Mouse (Mus musculus) midbrain, embryonic 16.5 days (tissue): ENCODE results near the gene Icam1. TPM values are rescaled to one million over a fixed set of nuclear protein-coding genes. Genes with fewer than 3 reads are reported as not detected.

Experiments used
- ATAC-seq: fragments of 200-750 bp; cut with Nextera tagmentation; 2 replicates; pipeline ENCODE4 v1.8.0; 2017; ENCODE audit warnings: moderate TSS enrichment
- H3K27ac ChIP-seq: fragments of 300-500 bp; sonication (generic); 2 replicates; pipeline ENCODE4 v1.5.1; 2014; ENCODE audit warnings: mild to moderate bottlenecking, low read length, mixed read lengths
- H3K27me3 ChIP-seq: fragments of 300-500 bp; sonication (generic); 2 replicates; pipeline ENCODE4 v1.6.1; 2014; ENCODE audit warnings: low read depth, low read length, mixed read lengths; ENCODE audit not compliant: control insufficient read depth, insufficient read depth
- H3K36me3 ChIP-seq: fragments of 300-500 bp; sonication (generic); 2 replicates; pipeline ENCODE4 v1.6.1; 2014; ENCODE audit warnings: mild to moderate bottlenecking, low read length, moderate library complexity, mixed read lengths; ENCODE audit not compliant: control insufficient read depth, insufficient read depth
- H3K4me1 ChIP-seq: fragments of 300-500 bp; sonication (generic); 2 replicates; pipeline ENCODE4 v1.6.1; 2014; ENCODE audit warnings: mild to moderate bottlenecking, low read length, mixed read lengths; ENCODE audit not compliant: control insufficient read depth, insufficient read depth
- H3K4me2 ChIP-seq: fragments of 300-500 bp; sonication (generic); 2 replicates; pipeline ENCODE4 v1.6.1; 2014; ENCODE audit warnings: mild to moderate bottlenecking, low read length, mixed read lengths
- H3K4me3 ChIP-seq: fragments of 300-500 bp; sonication (generic); 2 replicates; pipeline ENCODE4 v1.5.1; 2014; ENCODE audit warnings: low read depth, mild to moderate bottlenecking, low read length, moderate library complexity, mixed read lengths
- H3K9ac ChIP-seq: fragments of 300-500 bp; sonication (generic); 2 replicates; pipeline ENCODE4 v1.6.1; 2014; ENCODE audit warnings: low read depth, low read length, mixed read lengths
- H3K9me3 ChIP-seq: fragments of 300-500 bp; sonication (generic); replicated peaks from 2 replicates; pipeline ENCODE4 v1.6.1; 2014; ENCODE audit warnings: mild to moderate bottlenecking, low read length, mixed read lengths; ENCODE audit not compliant: control insufficient read depth, poor library complexity, severe bottlenecking
- WGBS: fragments of 180-500 bp; shearing (Covaris S2); extraction: QIAGEN DNeasy Blood & Tissue Kit; methylation state at CpG from one replicate; pipeline ENCODE4 v1.1.7; 2014; 5-methylcytosine and 5-hydroxymethylcytosine counted together
- polyA plus RNA-seq: library from polyadenylated mRNA; unstranded; fragments of >200 nt; fragmentation: Nextera tagmentation; extraction: Ambion mirVana; gene quantifications from 2 replicates; pipeline ENCODE4 v1.2.1, GENCODE M21; 2015

The Icam1 gene
- polyA plus RNA-seq, 1 experiment from 2014 or later = 3.0 TPM

DNA sequence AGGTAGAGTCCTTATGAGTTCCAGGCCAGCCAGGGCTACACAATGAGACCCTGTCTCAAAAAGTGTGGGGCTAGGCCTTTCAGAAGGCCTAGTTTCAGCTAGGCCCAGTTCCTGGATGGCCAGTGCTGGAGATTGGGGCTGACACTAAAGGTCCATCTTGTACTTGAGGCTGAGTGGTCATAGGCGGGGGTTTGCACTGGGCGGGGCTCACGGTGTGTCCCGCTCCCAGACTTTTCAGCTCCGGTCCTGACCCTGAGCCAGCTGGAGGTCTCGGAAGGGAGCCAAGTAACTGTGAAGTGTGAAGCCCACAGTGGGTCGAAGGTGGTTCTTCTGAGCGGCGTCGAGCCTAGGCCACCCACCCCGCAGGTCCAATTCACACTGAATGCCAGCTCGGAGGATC lies 11.1 kb downstream of the Icam1 start:
- Histone ChIP-seq H3K9ac (no peak overlapping the region), H3K27me3 (peaks cover 24% of the 10 kb centered on the region), H3K4me2 (no peak overlapping the region), H3K9me3 (no peaks in the 10 kb centered on the region), H3K4me1 (peaks cover 12% of the 10 kb centered on the region), H3K36me3 (no peaks in the 10 kb centered on the region), H3K4me3 (no peak overlapping the region), H3K27ac (no peak overlapping the region)
- WGBS = 83% methylated on average over 12 of the region's 12 CpGs
- no peak for ATAC-seq

- Histone ChIP-seq H3K4me1 (peaks cover 22% of the 10 kb centered on the region), H3K27ac (no peak overlapping the region), H3K9ac (no peak overlapping the region), H3K36me3 (no peaks in the 10 kb centered on the region), H3K4me3 (no peak overlapping the region), H3K9me3 (no peaks in the 10 kb centered on the region), H3K4me2 (no peak overlapping the region), H3K27me3 (peaks cover 32% of the 10 kb centered on the region)
- WGBS = 52% methylated on average over 8 of the region's 8 CpGs
- no peak for ATAC-seq
Observed at GRCm38 (mm10) chr9:21027774-21028290, 12.0 kb downstream of the Icam1 start.

DNA sequence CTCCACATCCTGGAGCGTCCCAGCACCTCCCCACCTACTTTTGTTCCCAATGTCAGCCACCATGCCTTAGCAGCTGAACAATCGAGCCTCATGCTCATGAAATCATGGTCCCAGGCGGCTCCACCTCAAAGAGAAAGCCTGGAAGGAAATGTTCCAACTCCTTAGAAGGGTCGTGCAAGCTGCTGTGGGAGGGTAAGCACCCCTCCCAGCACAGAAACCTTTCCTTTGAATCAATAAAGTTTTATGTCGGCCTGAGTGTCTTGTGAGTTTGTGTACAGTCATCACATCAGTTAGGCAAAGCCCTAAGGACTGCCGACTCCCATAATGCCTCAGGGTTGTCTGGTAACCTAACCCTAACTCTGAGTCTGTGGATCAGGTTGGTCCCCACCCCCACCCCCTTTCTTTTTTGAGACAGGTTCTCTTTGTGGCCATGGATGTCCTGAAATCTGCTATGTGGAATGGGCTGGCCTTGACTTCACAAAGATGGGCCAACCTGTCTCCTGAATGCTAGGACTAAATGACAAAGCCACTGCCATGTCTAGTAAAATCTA lies 12.8 kb downstream of the Icam1 start:
- Histone ChIP-seq H3K4me2 (no peak overlapping the region), H3K9me3 (no peaks in the 10 kb centered on the region), H3K27me3 (peaks cover 40% of the 10 kb centered on the region), H3K4me1 (peaks cover 30% of the 10 kb centered on the region), H3K4me3 (no peak overlapping the region), H3K36me3 (no peaks in the 10 kb centered on the region), H3K9ac (no peak overlapping the region), H3K27ac (no peak overlapping the region)
- WGBS = 72% methylated on average over 6 of the region's 6 CpGs
- no peak for ATAC-seq

DNA sequence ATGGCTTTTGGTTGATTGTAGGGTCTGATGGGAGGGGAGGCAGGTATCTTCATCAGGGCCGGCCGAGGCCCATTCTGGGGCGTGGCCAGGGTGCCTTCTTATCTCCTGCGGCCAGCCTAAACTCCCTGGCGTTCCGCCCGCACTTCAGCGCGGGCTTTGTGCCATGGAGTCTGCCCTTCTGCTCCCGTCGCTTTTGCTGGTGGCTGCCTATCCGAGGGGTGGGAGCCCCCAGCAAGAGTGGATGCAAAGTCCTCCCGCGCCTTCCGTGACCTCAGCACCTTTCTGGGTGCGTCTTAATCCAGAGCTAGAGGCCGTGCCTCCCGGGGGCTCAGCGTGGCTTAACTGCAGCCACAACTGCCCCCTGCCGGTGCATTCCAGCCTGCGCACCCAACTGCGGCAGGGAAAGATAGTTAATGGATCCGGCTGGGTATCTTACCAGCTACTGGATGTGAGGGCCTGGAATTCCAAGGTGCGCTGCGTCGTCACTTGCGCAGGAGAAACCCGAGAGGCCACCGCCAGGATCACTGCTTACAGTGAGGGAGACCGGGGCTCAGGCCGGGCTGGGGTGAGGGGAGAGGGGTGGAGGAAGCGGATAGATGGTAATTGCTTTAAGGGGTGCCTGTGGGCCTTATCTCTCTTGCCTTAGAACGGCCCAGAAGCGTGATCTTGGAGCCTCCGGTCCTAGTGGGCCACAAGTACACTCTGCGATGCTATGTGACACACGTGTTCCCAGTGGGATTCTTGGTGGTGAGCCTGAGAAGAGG lies 13.7 kb downstream of the Icam1 start, which contains the start of gene Icam4:
Gene Icam4 (plus strand): TSS at position 83 of the 764 bp plus-strand sequence.
- Histone ChIP-seq H3K36me3 (no peaks in the 10 kb centered on the region), H3K4me2 (peak within 1 kb of the TSS; percentile 42), H3K4me1 (peaks cover 31% of the 10 kb centered on the region), H3K4me3 (peak within 1 kb of the TSS; percentile 17; the same call in 1 of the 2 replicates), H3K9me3 (no peaks in the 10 kb centered on the region), H3K27me3 (peaks cover 46% of the 10 kb centered on the region), H3K27ac (no peak within 1 kb of the TSS), H3K9ac (no peak within 1 kb of the TSS)
- WGBS = 3% methylated on average over 37 of the region's 37 CpGs
- no peak for ATAC-seq

GRCm38 (mm10) chr9:21030055-21030600 lies 14.3 kb downstream of the Icam1 start:
- Histone ChIP-seq H3K4me2 (no peak overlapping the region), H3K9me3 (no peaks in the 10 kb centered on the region), H3K4me3 (peak overlapping the region; percentile 54), H3K27me3 (peaks cover 52% of the 10 kb centered on the region), H3K4me1 (peaks cover 33% of the 10 kb centered on the region), H3K27ac (no peak overlapping the region), H3K9ac (no peak overlapping the region), H3K36me3 (no peaks in the 10 kb centered on the region)
- 19% methylated on average over 22 of the region's 22 CpGs for WGBS
- ATAC-seq = no peak

DNA sequence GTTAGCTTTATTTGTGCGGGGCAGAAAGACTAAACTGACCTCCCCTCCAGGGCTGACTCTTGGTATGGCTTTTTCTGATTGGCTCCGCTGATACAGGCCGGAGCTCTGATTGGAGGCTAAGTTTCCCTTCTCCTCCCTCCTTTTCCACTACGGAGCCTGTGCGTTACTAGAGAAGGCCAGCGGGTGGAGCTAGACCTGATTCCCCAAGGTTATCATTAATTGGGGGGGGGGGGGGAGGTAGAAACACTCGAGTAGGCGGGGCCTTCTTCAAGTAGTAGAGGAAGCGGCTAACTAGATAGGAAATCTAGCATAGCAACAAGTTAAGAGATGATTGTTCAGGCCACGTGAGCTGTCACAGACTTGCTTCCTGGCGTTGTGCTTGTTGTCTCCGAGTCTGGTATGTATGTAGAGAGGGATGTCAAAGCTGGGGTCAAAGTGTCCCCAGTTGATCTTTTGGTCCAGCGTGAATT lies 15.0 kb downstream of the Icam1 start:
- ATAC-seq = peak; percentile 41
- WGBS = 0% methylated on average over 13 of the region's 13 CpGs
- Histone ChIP-seq H3K4me2 (peak overlapping the region; percentile 97), H3K9ac (no peak overlapping the region), H3K27ac (no peak overlapping the region; the same call in 1 of the 2 replicates), H3K9me3 (no peaks in the 10 kb centered on the region), H3K4me1 (peaks cover 37% of the 10 kb centered on the region), H3K4me3 (peak overlapping the region; percentile 54), H3K27me3 (peaks cover 59% of the 10 kb centered on the region), H3K36me3 (no peaks in the 10 kb centered on the region)

DNA sequence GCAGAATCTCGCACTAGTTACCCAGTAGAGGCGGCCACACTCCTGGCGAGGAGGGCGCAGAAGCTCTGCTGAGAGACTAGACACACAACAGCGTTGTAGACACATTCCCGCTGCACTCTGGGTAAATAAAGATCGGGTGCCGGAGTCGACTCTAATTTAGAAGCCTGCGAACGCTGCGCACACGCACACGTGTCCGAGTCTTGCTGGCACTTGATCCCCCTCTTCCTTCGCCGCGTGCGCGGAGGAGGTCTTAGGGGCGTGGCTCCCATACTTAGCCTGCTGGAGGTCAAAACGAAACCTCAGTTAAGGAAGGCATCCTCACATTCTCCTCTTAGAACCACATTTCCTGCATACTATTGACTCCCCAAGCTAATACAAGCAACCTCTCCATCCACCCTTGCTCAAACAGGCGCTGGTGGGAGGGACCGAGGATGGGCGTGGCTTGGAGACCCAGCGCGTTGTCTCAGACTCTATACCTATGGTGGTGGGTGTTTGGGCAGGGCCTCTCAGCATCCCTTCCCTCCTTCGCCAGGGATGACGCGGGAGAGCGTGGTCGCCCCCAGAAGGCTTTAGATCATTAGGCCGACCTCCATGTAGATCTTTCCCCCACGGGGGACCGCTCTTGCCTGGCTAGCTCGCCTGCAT lies 15.6 kb downstream of the Icam1 start:
- peaks cover 42% of the 10 kb centered on the region for H3K4me1 ChIP-seq
- H3K36me3 ChIP-seq = no peaks in the 10 kb centered on the region
- H3K4me3 ChIP-seq = peak overlapping the region; percentile 54
- peak; percentile 71 for ATAC-seq
- H3K27ac ChIP-seq = peak overlapping the region; percentile 64; the same call in 1 of the 2 replicates
- peak overlapping the region; percentile 97 for H3K4me2 ChIP-seq
- H3K9me3 ChIP-seq = no peaks in the 10 kb centered on the region
- WGBS = under 1% methylated on average over 36 of the region's 36 CpGs
- peak overlapping the region; percentile 76 for H3K9ac ChIP-seq
- peaks cover 64% of the 10 kb centered on the region for H3K27me3 ChIP-seq

DNA sequence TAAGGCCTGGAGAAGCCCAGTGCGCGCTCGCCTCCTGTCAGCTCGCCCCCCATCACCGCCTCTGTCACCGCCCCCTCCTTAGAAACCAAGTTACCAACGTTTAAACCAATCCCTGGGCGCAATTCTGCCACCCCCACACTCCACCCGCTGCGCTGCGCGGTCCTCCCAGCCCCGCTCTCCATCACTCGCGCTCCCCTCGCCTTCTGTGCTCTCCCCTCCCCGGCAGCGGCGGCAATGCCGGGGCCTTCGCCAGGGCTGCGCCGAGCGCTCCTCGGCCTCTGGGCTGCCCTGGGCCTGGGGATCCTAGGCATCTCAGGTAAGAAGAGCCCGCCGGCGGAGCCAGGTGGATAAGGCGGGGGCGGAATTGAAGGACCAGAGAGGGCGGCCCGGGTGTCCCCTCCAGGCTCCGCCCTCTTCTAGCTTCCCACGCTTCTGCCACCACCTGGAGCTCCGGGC lies 16.1 kb downstream of the Icam1 start, which contains the start of gene Icam5:
Gene Icam5 (plus strand): TSS at position 178 of the 456 bp plus-strand sequence.
- H3K4me2 ChIP-seq = peak within 1 kb of the TSS; percentile 97
- no peaks in the 10 kb centered on the region for H3K9me3 ChIP-seq
- peak; percentile 44 for ATAC-seq
- WGBS = under 1% methylated on average over 30 of the region's 35 CpGs
- peak within 1 kb of the TSS; percentile 54 for H3K4me3 ChIP-seq
- H3K4me1 ChIP-seq = peaks cover 48% of the 10 kb centered on the region
- H3K36me3 ChIP-seq = no peaks in the 10 kb centered on the region
- peak within 1 kb of the TSS; percentile 76 for H3K9ac ChIP-seq
- H3K27ac ChIP-seq = peak within 1 kb of the TSS; percentile 64; the same call in 1 of the 2 replicates
- H3K27me3 ChIP-seq = peaks cover 70% of the 10 kb centered on the region
